Mouse (Mus musculus) brain, embryonic 14.5 days (tissue): Measurements from ENCODE around the gene Dand5.
A peak's percentile ranks its signal among the peaks of the same experiment; 100 is the strongest.

Experiments
- CTCF ChIP-seq: fragments of 200-500 bp; IDR thresholded peaks from 2 replicates; pipeline ENCODE4 v1.5.1; 2012; ENCODE audit warnings: inconsistent platforms, mild to moderate bottlenecking, moderate library complexity, borderline replicate concordance; ENCODE audit not compliant: insufficient read depth, insufficient read length; ENCODE audit errors: extremely low read depth
- POLR2A ChIP-seq: fragments of 200-500 bp; IDR thresholded peaks from 2 replicates; pipeline ENCODE4 v1.6.1; 2012; ENCODE audit warnings: mild to moderate bottlenecking, inconsistent platforms, borderline replicate concordance; ENCODE audit not compliant: poor library complexity, insufficient read depth, insufficient read length, severe bottlenecking; ENCODE audit errors: extremely low read depth

DNA sequence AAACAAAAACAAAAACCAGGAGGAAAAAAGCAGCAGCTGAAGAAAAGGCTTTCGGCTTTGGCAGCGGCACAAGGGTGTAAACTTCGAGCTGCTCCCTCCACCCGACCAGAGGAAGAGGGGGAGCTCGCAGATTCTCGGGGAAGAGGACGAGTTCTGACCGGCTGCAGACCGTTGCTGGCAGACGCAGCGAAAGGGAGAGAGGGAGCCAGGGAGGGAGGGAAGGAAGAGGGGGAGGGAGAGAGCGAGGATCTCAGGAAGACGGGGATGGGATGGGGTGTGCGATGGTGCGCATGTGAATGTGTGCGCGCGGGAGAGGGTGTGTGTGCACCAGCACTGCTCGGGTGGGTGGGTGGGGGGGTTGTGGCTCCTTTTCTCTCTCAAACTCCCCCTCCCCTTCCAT lies 48.8 kb downstream of the Dand5 start:
- TF ChIP-seq POLR2A = 0 out of 2 replicates have a peak, but pooled peaks have one; percentile 4
- no peak for TF ChIP-seq CTCF
